In the genomic region with DNA sequence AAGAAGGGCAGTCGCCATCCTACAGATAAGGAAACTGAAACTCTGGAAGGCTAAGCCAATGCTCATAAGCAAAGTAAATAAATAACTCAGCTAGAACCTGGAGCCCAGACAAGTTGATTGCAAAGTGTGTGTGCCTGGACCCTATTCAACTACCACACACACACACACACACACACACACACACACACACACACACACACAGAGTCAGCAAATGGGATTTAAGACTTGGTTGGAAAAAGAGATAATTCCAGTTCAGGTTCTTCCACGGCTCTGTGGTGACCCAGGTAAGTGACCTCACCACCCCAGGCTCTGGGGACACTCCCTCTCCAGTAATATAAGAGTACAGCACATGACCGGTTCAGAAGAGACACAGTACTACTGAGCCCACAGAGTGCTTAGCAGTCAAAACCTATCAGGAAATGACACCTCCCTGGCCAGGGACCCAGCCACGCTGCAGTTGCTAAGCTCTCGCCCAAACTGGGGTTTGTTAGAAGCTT, we compare ENCODE assay signal across 9 mouse cellular contexts. TPM values are rescaled to one million over a fixed set of nuclear protein-coding genes. Genes with fewer than 3 reads are reported as not detected.
DNase-seq lines count a peak whose midpoint lies in the region; ATAC-seq lines count a peak whose summit lies in the region.
"Had no signal": no experiment of that assay in that cellular context is flagged by ENCODE, and none has a peak within 500 bp of the region (broad histone marks: within the 10 kb centered on the region; RNA-seq: fewer than 3 reads in every experiment).

No protein-coding gene starts in this region.

- H3K4me2 ChIP-seq in hindbrain, embryonic 16.5 days (ENCODE audit: low read length), result no peak overlapping the region
- no peak overlapping the region for H3K4me2 ChIP-seq in hindbrain, embryonic 12.5 days (replicated peaks)
- H3K4me2 ChIP-seq in lung, embryonic 15.5 days, result no peak overlapping the region
- H3K4me2 ChIP-seq: neural tube, embryonic 12.5 days had no signal

- no peaks in the 10 kb centered on the region for H3K36me3 ChIP-seq in hindbrain, embryonic 16.5 days (ENCODE audit: control insufficient read depth, insufficient read depth, low read length)
- no peaks in the 10 kb centered on the region for H3K36me3 ChIP-seq in hindbrain, embryonic 12.5 days
- H3K36me3 ChIP-seq in lung, embryonic 15.5 days, result no peaks in the 10 kb centered on the region
- H3K36me3 ChIP-seq: neural tube, embryonic 12.5 days had no signal

- peak overlapping the region; percentile 46 for H3K27ac ChIP-seq in hindbrain, embryonic 16.5 days (ENCODE audit: low read depth, low read length)
- H3K27ac ChIP-seq in hindbrain, embryonic 12.5 days, result no peak overlapping the region
- H3K27ac ChIP-seq in lung, embryonic 15.5 days, result peak overlapping the region; percentile 72
- H3K27ac ChIP-seq: neural tube, embryonic 12.5 days had no signal

- no peaks in the 10 kb centered on the region for H3K27me3 ChIP-seq in hindbrain, embryonic 16.5 days (replicated peaks; ENCODE audit: control insufficient read depth, insufficient read depth, low read length)
- no peaks in the 10 kb centered on the region for H3K27me3 ChIP-seq in hindbrain, embryonic 12.5 days
- H3K27me3 ChIP-seq in lung, embryonic 15.5 days, result no peaks in the 10 kb centered on the region
- H3K27me3 ChIP-seq: neural tube, embryonic 12.5 days had no signal

- ATAC-seq in hindbrain, embryonic 16.5 days, result peak; percentile 41; the same call in 1 of the 2 replicates
- no peak for ATAC-seq in hindbrain, embryonic 12.5 days (ENCODE audit: low FRiP score)
- peak; percentile 56; the same call in 1 of the 2 replicates for ATAC-seq in lung, embryonic 15.5 days (ENCODE audit: borderline replicate concordance, extremely low read depth, low FRiP score, low TSS enrichment)
- no peak for ATAC-seq in erythroid progenitor cell, adult 5-6 weeks (replicated peaks; ENCODE audit: low FRiP score, poor library complexity, severe bottlenecking)

- no peak overlapping the region for H3K4me3 ChIP-seq in hindbrain, embryonic 16.5 days (ENCODE audit: low read length)
- no peak overlapping the region for H3K4me3 ChIP-seq in hindbrain, embryonic 12.5 days
- no peak overlapping the region for H3K4me3 ChIP-seq in lung, embryonic 15.5 days
- H3K4me3 ChIP-seq: neural tube, embryonic 12.5 days had no signal

- H3K9me3 ChIP-seq in hindbrain, embryonic 16.5 days (ENCODE audit: control insufficient read depth, low read length), result no peaks in the 10 kb centered on the region
- no peaks in the 10 kb centered on the region for H3K9me3 ChIP-seq in hindbrain, embryonic 12.5 days (replicated peaks)
- H3K9me3 ChIP-seq in lung, embryonic 15.5 days, result no peaks in the 10 kb centered on the region
- H3K9me3 ChIP-seq: neural tube, embryonic 12.5 days had no signal

- whole genome bisulfite sequencing in hindbrain, embryonic 16.5 days, result 55% methylated on average over 5 of the region's 5 CpGs
- WGBS in hindbrain, embryonic 12.5 days, result 88% methylated on average over 5 of the region's 5 CpGs
- WGBS in lung, embryonic 15.5 days, result 30% methylated on average over 5 of the region's 5 CpGs

- peaks cover 12% of the 10 kb centered on the region for H3K4me1 ChIP-seq in hindbrain, embryonic 16.5 days (ENCODE audit: control insufficient read depth, insufficient read depth, low read depth, low read length)
- peaks cover 13% of the 10 kb centered on the region for H3K4me1 ChIP-seq in hindbrain, embryonic 12.5 days
- H3K4me1 ChIP-seq in lung, embryonic 15.5 days, result peaks cover 16% of the 10 kb centered on the region

- no peak overlapping the region for H3K9ac ChIP-seq in hindbrain, embryonic 16.5 days (ENCODE audit: low read depth, low read length)
- no peak overlapping the region for H3K9ac ChIP-seq in hindbrain, embryonic 12.5 days
- no peak overlapping the region for H3K9ac ChIP-seq in lung, embryonic 15.5 days
- H3K9ac ChIP-seq: neural tube, embryonic 12.5 days had no signal

- peak; percentile 66 for DNase-seq in adipocyte (ENCODE audit: low spot score)
- peak; percentile 40 for DNase-seq in induced T-regulatory cell, adult 2 months (ENCODE audit: low read depth)
- no peak for DNase-seq in ovary, postnatal 14 days (ENCODE audit: low spot score)
- DNase-seq in left cerebral cortex, adult 8-10 months (ENCODE audit: low spot score in 2 of 2), result no peak

RNA-seq across cellular contexts. Expression of a gene that starts 36.1 kb away (rescaled TPM):
- 83.6 and 101 TPM in 2 replicates for polyA plus RNA-seq in hindbrain, embryonic 16.5 days (2015; fragmentation: Nextera tagmentation; extraction: Ambion mirVana)
- 101 and 106 TPM in 2 replicates for polyA plus RNA-seq in hindbrain, embryonic 12.5 days (2016; fragmentation: Nextera tagmentation; extraction: Ambion mirVana)
- polyA plus RNA-seq in lung, embryonic 15.5 days (2015; fragmentation: Nextera tagmentation; extraction: Ambion mirVana), result 44.8 and 45.6 TPM in 2 replicates
- 87.9 and 106 TPM in 2 replicates for total RNA-seq in erythroid progenitor cell, adult 5-6 weeks (2015; ENCODE audit: low replicate concordance)
- 163 and 167 TPM in 2 replicates for total RNA-seq in erythroid progenitor cell, adult 5-6 weeks (2017; ENCODE audit: low replicate concordance)
- total RNA-seq in left cerebral cortex, adult 8-10 months (2022), result 100 to 1,000 TPM; 159 to 179 (median 160) TPM

Comparison
In these comparisons a context has a peak if more than half of its experiments do, and no peak if none do; other contexts are left out.
1. ATAC-seq: peak in hindbrain, embryonic 16.5 days (single experiment) and lung, embryonic 15.5 days (single experiment); none in hindbrain, embryonic 12.5 days (single experiment) and erythroid progenitor cell, adult 5-6 weeks (single experiment).
2. DNase-seq: peak in adipocyte (single experiment) and induced T-regulatory cell, adult 2 months (single experiment); none in ovary, postnatal 14 days (single experiment) and left cerebral cortex, adult 8-10 months (0 of 2).